Mouse (Mus musculus) retina, embryonic 14.5 days (tissue): ENCODE measurements around the gene Chrna1.
"Not testable (repeated sequence)": the region's sequence is repeated elsewhere in the genome, so short reads cannot be mapped to it uniquely, and the experiment has no call there.

Source experiments
- DNase-seq: peaks from one replicate; pipeline ENCODE4 v3.0.0-alpha.2; 2015; ENCODE audit warnings: low spot score

Gene Chrna1

DNA sequence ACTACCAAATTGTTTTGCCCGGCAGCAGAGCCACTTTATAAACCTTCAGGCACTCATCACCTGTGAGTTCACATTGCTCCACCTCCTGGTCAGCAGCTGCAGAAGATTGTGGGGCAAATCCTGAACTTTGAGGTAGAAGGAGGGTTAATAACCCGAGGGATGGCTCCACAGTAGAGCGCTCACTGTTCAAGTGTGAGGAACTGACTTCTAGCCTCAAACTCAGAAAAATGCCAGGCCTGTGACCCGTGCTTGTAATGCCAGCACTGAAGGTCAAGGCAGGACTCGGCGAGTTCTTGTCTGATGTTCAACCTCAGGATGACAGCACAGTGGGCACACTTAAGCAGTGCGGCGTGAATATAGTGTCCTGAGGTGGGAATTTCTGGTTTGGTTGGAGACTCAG, 22.2 kb downstream of the Chrna1 start:
- DNase-seq, result no peak

DNA sequence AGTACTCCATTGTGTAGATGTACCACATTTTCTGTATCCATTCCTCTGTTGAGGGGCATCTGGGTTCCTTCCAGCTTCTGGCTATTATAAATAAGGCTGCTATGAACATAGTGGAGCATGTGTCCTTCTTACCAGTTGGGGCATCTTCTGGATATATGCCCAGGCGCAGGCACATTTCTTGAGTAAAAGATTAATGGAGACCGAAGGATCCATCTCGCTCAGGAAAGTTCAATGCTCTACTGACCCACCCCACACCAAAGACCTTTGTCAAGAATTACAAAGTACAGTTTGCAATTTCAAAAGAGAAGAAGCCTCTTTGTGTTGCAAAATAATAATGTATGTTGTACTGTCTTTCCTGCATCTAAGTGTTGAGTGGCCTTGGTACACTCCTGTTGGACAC, 23.1 kb downstream of the Chrna1 start:
- DNase-seq, result not testable (repeated sequence)

DNA sequence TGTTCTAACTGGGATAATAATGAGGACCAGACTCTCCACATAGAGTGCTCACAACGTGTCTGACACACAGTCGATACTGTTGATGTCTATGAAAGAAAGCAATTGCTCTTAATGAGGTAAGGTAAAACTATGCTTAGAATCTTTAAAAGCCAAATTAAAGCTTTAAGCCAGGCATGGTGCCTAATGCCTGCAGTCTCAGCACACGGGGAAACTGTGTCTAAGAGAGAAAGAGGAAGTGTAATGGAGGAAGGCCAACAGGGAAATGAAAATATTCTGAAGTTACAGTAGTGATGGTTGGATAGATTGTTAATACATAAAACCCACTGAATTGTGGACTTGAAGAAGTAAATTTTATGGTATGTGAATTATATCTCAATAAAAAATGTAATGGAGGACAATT, 25.7 kb downstream of the Chrna1 start:
- DNase-seq, result no peak

DNA sequence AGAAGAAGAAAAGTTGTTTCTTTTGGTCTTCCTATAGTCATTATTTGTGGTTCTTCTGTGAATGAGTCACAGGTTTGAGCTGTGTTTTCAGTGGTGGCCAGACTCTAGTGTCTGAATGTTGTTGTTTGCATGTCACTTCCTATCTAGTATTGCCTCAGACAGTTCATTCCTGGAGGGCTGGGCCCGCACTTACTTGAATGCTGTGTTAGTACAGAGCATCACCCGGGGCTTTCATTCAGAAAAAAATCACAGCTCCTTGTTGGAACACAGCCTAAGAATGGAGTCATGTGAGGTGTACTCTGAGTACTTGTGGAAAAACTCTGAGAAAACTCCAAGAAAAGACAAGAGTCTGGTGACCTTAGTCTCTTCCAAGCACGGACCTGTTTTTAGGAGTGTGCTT, 27.2 kb downstream of the Chrna1 start:
- DNase-seq, result no peak

DNA sequence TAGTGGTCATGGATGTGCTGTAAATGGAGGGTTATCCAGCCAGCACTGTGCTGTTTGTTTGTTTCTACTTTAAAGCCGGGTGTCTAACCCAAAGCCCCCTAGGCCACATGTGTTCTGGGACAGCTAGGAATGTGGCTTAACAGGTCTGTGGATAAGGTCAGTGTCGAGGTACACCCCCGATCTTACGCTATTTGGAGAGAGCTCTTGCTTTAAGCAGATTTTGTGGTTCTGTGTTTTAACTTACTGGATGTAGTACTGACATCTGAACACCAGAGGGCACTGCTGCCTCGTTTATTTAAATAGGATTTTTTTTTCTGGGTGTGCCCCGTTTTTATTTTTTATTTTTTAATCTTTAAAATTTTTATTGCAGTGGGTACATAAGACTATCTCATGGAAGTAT, 29.4 kb downstream of the Chrna1 start:
- DNase-seq, result peak; percentile 80

DNA sequence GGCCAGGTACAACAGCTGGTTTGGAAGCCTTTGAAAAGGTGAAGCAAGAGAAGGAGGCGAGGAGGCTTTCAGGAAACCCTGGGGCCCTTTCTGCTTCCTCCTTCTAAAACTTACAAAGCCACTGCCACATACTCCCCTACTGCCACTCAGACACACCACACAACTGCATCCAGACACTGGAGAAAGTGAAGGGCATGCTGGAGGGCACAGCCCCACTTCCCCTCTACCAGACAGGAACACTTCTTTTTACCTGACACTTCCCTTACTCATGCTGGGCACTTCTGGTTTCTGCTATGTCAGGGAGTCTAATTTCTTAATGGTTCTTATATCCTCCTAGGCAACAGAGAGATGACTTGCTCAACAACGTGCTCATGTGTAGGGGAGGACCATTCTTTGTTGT, 31.6 kb downstream of the Chrna1 start:
- DNase-seq, result no peak

DNA sequence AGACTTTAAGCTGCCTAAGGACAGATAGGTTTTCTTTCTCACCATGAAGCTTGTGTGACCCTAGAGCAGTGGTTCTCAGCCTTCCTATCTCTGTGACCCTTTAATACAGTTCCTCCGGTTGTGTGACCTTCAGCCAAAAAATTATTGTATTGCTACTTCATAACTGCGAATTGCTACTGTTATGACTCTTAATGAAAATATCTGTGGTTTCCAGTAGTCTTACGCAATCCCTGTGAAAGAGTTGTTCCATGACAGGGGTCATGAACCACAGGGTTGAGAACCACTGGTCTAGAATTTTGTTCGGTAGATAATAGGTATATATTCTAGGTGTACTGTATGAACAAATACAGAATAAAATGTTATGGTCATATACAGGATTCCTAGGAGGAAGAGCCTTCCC, 32.9 kb downstream of the Chrna1 start:
- DNase-seq, result no peak

DNA sequence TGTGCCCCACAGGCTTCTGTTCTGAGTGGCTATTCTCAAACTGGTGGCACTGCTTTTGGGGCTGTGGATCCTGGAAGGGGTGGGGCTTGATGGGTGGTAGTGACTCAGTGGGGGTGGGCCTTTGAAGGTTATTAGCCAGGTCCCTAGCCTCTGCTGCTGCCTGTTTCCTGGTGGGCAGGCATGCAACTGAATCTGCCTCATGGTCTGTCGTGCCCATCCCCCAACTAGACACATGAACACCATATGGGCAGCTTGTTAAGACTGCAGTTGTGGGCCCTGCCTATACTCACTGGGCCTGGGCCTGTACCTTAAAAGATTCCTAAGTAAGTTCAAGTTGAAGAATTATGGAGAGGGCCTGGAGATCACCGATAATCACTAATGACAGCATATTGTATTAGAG, 34.6 kb downstream of the Chrna1 start:
- DNase-seq, result peak; percentile 46

DNA sequence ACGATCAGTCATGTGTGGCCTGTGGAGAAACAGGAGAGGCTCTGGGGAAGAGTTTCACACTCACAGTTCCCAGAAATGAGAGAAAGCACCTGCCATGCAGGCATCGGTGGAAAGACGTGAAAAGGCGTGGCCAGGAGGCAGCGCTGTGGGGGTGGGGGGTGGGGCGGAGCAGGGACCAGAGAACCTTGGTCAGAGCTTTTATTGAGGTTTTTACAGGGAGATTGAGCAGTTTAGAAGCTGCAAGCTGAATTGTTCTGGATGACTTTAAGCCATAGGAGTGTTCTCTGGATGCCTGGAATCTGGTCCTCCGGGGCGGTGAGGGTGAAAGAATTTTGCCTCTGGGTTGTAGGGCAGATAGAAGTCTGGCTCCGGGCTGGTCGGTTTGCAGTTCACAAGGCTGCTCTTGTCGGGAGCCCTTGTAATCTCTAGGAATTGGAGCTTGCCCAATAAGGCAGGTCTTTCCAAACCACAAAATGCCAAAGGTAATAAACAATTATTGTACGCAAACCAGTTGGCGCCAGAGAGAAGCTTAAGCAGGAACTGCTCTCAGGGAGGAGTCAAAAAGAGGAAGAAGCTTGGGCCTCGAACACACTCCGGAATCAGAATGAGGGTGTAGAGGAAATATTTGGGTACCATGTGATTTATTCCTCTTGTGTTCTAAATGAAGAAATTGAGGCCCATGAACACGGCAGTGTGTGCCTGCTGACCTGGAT, 39.5 kb downstream of the Chrna1 start:
- no peak for DNase-seq

DNA sequence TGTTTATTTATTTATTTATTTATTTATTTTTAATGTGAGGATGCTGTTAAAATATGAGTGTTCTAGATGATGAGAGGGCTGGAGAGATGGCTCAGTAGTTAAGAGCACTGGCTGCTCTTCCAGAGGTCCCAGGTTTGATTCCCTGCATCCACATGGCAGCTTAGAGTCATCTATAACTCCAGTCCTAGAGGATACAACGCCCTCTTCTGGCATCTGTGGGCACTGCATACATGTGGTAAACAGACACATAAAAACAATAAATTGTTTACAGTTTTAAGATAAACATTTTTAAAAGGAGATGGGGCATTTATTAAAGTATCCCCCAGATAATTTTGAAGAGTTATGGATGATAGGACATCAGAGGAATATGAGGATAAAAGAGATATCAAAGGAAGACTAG, 40.4 kb downstream of the Chrna1 start:
- no peak for DNase-seq

DNA sequence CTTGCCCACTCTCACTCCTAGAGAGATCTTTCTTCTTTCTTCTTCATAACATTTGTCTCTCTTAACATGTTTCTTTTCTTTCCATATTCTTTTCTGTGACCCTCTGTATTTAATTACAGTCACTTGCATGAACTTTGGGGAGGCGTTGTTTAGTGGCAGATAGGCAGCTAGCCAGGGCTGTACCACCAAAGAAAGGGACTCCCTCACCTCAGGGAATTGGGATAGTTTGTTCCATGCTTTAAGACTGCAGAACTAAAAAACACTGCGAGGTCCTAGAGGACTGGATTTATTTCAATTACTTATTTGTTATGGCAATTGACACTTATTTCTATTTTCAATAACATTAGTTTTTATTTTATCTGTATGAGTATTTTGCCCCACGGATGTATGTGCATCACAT, 41.0 kb downstream of the Chrna1 start:
- no peak for DNase-seq

DNA sequence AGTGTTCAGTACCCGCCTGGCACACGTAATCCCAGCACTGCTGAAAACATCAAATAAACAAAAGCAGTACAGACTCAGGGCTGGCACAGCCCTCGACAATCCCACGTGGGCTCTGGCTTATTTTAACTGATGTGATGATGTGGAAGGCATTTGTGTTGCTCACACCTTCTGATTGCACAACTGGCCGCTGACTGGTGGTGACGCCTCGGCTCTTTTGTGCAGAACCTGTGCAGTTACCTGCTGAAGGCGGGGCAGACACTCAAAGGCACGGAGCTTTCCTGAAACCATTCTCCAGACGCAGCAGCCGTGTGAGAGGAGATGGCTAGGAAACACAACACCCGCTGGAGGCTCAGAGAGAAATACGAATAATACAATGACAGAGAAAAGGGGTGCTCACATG, 41.5 kb downstream of the Chrna1 start:
- no peak for DNase-seq

DNA sequence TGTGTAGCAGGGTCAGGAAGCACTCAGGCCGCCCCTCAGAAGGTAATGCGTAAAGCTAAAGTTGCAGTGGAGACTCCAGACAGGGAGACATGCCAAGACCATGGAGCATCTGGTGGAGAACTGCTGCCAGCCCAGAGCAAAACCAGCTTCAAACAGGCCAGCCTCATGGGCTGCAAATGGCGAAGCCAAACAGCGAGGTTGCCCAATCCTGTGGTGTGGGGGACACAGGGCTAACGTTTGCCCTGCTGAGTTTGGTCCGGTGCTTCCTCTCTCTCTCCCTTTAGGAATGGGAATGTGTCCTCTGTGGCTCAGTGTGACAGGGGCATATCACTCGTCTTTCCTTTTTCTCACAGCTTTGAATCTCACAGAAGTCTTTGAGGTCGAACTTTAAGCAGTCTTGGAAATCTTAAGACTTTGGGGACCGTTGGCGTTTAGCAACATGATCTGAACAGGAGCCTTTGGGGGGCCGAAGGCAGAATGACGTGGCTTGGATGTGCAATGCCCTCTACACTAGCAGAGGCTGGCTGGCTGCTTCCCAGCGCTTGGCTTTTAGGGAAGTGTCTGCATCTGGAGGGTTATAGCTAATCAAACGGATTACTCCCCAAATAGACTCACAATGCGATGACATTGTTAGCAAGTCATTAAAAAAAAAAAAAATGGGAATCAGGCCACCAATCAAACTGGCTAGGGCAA, 43.9 kb downstream of the Chrna1 start:
- DNase-seq, result no peak

DNA sequence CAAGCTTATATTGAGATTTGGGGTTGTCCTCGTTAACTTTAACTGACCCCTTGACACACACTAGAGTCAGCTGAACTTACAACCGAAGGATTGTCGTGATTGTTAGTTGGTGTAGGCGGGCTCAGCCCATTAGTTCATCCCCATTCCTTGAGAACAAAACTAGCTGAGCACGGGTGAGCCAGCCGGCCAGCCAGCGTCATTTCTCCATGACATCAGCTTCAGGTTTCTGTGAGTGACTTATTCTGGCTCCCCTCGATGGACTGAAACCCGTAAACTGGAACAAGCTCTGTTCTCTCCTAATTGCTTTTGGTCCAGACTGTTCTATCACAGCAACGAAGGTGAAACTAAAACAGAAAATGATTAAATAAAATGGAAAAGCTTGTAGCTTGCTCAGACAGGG, 45.4 kb downstream of the Chrna1 start:
- no peak for DNase-seq

DNA sequence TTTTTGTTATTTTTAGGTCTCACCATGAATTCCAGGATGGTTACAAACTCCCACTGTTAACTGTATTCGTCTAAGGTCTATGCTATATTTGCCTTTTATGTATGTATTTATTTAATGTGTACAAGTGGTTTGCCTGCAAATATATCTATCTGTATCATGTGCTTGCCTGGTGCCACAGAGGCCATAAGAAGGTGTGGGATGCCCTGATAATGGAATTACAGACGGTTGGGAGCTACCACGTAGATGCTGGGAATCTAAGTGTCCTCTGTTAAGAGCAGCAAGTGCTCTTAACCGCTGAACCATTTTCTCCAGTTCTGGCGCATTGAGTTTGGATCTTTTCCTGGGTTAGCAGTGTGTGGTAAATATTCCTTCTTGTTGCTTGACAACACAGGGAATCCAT, 49.7 kb downstream of the Chrna1 start:
- no peak for DNase-seq

DNA sequence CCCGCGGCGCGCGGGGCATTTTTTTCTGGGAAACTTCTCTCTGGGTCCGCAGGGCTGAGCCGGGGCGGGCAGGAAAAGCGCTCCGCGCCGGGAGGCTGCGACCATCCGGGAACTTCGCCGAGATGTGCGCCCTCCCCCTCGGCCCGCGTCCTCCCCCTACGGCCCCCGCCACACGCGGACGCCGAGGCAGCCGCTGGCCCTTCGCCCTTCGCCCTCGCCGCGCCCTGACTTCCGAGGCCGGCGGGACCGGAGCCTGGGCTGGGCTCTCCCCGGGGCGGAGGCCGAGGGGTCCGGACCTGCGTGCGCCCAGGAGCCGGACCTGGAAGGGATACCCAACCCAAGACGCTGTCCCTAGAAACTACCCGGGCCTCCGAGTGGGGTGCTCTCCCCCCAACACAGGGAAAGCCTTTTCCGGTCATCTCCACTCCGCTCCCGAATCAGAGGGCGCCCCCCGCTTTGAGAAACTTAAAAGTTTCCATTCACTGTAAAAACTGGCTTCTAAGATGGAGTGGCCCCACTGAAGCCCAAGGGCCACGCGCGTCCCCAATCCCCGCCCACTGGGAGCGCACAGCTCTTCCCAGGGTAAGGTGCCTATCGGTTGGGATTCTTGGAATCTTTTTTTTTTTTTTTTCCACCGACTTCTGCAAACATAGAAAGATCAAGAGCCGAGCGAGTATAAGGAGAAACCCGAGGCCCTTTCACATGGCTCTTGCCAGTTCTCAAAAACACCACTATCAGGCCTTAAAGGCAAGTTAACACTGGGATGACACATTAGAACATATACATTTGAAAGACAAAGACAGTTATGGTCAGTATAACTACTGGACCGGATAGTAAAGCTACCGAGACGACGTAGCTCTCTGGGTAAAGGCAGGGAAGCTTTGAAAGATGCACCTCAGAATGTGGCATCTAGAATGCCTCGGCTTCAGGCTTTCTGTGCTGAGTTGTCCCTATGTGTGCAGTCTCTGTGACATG, 50.5 kb downstream of the Chrna1 start, which contains the start of gene Wipf1:
TSS of gene Wipf1 (minus strand) at position 379 of the 975 bp plus-strand sequence.
- peak; percentile 77 for DNase-seq

DNA sequence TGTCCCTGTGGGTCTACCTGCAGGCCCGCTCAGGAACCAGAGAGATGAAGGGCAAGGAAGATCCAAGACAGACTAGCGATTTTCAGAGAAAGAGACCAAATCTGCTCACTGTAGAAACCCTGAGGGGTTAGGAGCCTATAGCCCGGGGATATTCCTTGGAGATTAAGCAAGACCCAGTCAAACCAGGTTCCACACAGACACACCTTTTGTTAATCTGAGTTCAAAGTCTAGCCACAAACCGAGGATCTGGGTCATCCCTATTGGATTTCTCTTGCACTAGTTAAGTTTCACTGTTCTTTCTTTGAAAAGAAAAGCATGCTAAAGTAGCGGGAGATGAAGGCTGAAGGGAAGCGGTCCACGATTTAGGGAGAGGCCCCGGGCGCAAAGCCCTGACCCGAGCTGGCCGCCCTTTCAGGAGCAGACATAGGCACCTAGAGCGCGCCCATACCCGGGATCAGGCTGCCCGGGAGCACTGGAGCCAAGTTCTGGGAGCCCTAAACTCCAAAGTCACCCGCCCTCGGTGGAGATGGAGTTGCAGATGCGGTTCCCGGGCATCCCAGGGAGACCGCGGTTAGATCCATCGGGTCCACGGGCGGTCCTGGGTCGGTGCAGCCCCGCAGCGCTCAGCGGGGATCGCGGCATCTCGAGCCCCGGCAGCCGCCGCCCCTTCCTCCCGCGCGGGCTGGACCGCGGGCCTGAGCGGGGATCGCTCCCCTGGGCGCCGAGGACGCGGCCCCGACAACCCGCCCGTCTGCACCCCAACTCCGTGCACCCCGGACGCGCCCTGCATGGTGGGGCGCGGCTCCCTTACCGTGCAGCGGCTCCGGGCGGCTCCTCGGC, 51.4 kb downstream of the Chrna1 start:
- peak; percentile 50 for DNase-seq

DNA sequence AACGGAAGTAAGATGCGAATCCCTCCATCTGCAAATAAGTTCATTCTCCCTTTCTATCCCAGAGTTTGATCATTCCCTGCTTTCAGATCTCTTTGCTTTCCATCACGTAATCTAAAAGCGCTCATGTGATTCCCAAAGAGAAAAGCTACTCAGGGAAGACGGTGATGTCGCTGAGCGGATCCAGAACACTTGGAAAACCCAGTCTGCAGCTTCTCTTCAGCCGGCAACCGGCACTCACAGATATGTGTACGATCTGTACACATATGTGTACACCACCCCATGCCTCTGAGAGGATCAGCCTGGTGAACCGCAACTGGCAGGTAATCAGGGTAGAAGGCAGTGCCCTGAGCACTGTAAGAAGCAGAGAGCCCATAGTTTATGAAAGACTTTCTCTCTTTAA, 52.2 kb downstream of the Chrna1 start:
- DNase-seq, result no peak

DNA sequence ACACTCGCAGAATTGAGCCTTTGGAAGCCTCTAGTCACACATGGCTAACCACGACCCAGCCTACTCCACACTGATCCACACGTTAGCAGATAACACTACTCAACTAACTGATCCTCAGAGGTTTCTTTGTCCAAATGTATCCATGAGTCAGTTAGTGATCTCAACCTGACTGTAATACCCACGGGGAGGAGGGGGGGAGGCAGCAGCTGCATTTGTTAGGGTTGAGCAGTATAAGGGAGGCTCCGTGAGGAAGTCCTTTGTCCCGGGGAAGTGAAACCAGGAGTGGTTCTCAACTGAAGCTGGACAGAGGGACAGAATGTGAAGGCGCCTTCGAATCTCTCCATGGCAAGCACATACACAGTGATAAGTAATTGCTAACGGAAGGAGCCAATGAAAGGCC, 53.4 kb downstream of the Chrna1 start:
- DNase-seq, result no peak

DNA sequence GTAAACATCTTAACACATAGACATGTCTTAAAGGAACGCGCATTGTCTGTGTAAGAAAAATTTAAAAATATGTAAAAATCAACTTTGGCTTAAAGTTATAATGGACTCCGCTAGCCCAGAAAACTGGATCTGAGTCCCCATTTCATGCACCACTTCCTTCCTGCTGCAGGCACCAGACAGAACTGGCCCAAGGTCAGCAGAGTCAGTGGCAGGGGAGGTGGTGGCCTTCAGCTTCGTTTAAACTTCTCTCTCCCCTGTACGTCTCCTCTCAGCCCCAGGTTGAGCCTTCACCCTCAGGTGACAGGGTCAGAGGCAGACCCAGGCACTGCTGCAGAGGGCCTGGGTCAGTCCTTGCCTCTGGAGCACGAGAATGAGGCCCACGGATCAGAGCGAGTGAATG, 57.2 kb downstream of the Chrna1 start:
- DNase-seq, result no peak

DNA sequence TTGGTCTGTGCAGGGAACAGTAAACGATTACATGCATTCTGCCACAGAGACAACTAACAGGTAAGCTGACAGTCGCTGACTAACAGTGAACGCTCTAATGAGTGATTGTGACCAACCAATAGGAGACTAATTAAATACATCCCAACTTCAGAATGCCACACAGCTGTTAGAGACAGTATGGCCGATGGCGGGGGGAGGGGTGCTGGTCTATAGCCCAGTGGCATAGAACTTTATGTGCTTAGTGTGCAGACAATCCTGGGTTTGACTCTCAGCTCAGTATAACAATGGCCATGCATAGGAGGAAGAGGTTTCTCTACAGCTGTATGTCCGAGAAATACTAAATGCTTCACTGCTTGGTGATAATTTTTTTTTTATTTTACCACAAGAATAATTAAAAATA, 57.8 kb downstream of the Chrna1 start:
- DNase-seq, result no peak

DNA sequence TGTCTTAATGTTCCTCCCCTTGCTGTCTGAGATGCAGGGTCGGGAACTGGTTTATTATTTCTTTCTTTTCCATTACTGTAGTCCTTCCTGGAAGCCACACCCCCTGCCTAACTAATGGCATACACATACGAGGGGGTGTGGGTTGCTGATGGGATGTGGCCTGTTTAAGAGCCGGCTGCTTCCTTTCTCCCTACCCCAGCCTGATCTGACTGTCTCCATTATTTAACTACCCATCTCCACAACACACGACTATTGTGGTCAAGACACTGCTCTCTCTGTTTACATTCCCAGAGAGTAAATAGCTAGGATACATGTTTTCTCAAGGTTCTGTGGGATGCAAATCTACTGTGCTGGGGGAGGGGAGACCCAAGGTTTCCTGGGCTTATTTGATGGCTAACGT, 58.4 kb downstream of the Chrna1 start:
- DNase-seq, result no peak
